Mouse (Mus musculus): ENCODE measurements at regions not wholly inside any gene's neighbourhood (a gene's known extent, or its start where the extent isn't known, plus 50 kb on each side); places are given as distances from the start of the nearest gene placed in this dataset.

- no peak for TF ChIP-seq POLR2A (IDR thresholded peaks at IDR 0.05; ENCODE audit: insufficient read depth, low read length)
- no peak for TF ChIP-seq CTCF (IDR thresholded peaks at IDR 0.05; ENCODE audit: low read depth, low read length)
- TF ChIP-seq EP300 (IDR thresholded peaks at IDR 0.05; ENCODE audit: insufficient read depth, low read depth, low read length), result no peak
Observed at GRCm38 (mm10) chr17:14588086-14588817, 105.8 kb downstream of the Thbs2 start.

GRCm38 (mm10) chr17:14579671-14580070 lies 114.4 kb downstream of the Thbs2 start:
- Histone ChIP-seq H3K4me1 (ENCODE audit: control insufficient read depth, insufficient read depth, low read length) (no peaks in the 10 kb centered on the region), H3K4me3 (ENCODE audit: low read depth, low read length) (no peak overlapping the region), H3K27me3 (ENCODE audit: control insufficient read depth, insufficient read depth, low read length, poor library complexity, severe bottlenecking) (no peaks in the 10 kb centered on the region), H3K9ac (ENCODE audit: low read depth, poor library complexity, severe bottlenecking) (no peak overlapping the region), H3K9me3 (replicated peaks; ENCODE audit: control insufficient read depth, insufficient read depth, low read length, poor library complexity, severe bottlenecking) (no peaks in the 10 kb centered on the region), H3K27ac (ENCODE audit: insufficient read depth, low read length) (no peak overlapping the region), H3K36me3 (ENCODE audit: control insufficient read depth, insufficient read depth, low read length, poor library complexity, severe bottlenecking) (no peaks in the 10 kb centered on the region)
- TF ChIP-seq EP300 (IDR thresholded peaks at IDR 0.05; ENCODE audit: insufficient read depth, low read depth, low read length), result no peak
- TF ChIP-seq POLR2A (IDR thresholded peaks at IDR 0.05; ENCODE audit: insufficient read depth, low read length), result no peak
- TF ChIP-seq CTCF (IDR thresholded peaks at IDR 0.05; ENCODE audit: low read depth, low read length), result no peak

More at GRCm38 (mm10) chr17:14588086-14588817, 105.8 kb downstream of the Thbs2 start:
- Histone ChIP-seq H3K9me3 (replicated peaks; ENCODE audit: control insufficient read depth, insufficient read depth, low read length, poor library complexity, severe bottlenecking) (no peaks in the 10 kb centered on the region), H3K4me1 (ENCODE audit: control insufficient read depth, insufficient read depth, low read length) (no peaks in the 10 kb centered on the region), H3K4me3 (ENCODE audit: low read depth, low read length) (no peak overlapping the region), H3K27me3 (ENCODE audit: control insufficient read depth, insufficient read depth, low read length, poor library complexity, severe bottlenecking) (no peaks in the 10 kb centered on the region), H3K27ac (ENCODE audit: insufficient read depth, low read length) (no peak overlapping the region), H3K9ac (ENCODE audit: low read depth, poor library complexity, severe bottlenecking) (no peak overlapping the region), H3K36me3 (ENCODE audit: control insufficient read depth, insufficient read depth, low read length, poor library complexity, severe bottlenecking) (no peaks in the 10 kb centered on the region)

- no peak overlapping the region for H3K9ac ChIP-seq (ENCODE audit: low read depth, poor library complexity, severe bottlenecking)
Observed at GRCm38 (mm10) chr17:14578721-14579120, 115.3 kb downstream of the Thbs2 start.

GRCm38 (mm10) chr17:14578194-14578593 lies 115.8 kb downstream of the Thbs2 start:
- no peaks in the 10 kb centered on the region for H3K27me3 ChIP-seq (ENCODE audit: control insufficient read depth, insufficient read depth, low read length, poor library complexity, severe bottlenecking)
- no peak overlapping the region for H3K27ac ChIP-seq (ENCODE audit: insufficient read depth, low read length)
- no peaks in the 10 kb centered on the region for H3K36me3 ChIP-seq (ENCODE audit: control insufficient read depth, insufficient read depth, low read length, poor library complexity, severe bottlenecking)
- no peaks in the 10 kb centered on the region for H3K4me1 ChIP-seq (ENCODE audit: control insufficient read depth, insufficient read depth, low read length)
- no peak overlapping the region for H3K9ac ChIP-seq (ENCODE audit: low read depth, poor library complexity, severe bottlenecking)
- no peak overlapping the region for H3K4me3 ChIP-seq (ENCODE audit: low read depth, low read length)
- TF ChIP-seq CTCF (IDR thresholded peaks at IDR 0.05; ENCODE audit: low read depth, low read length), result no peak
- TF ChIP-seq EP300 (IDR thresholded peaks at IDR 0.05; ENCODE audit: insufficient read depth, low read depth, low read length), result no peak
- no peak for TF ChIP-seq POLR2A (IDR thresholded peaks at IDR 0.05; ENCODE audit: insufficient read depth, low read length)
- no peaks in the 10 kb centered on the region for H3K9me3 ChIP-seq (replicated peaks; ENCODE audit: control insufficient read depth, insufficient read depth, low read length, poor library complexity, severe bottlenecking)

More at GRCm38 (mm10) chr17:14578721-14579120, 115.3 kb downstream of the Thbs2 start:
- TF ChIP-seq POLR2A (IDR thresholded peaks at IDR 0.05; ENCODE audit: insufficient read depth, low read length), result no peak
- TF ChIP-seq CTCF (IDR thresholded peaks at IDR 0.05; ENCODE audit: low read depth, low read length), result no peak
- no peak for TF ChIP-seq EP300 (IDR thresholded peaks at IDR 0.05; ENCODE audit: insufficient read depth, low read depth, low read length)
- H3K27me3 ChIP-seq (ENCODE audit: control insufficient read depth, insufficient read depth, low read length, poor library complexity, severe bottlenecking), result no peaks in the 10 kb centered on the region
- no peak overlapping the region for H3K4me3 ChIP-seq (ENCODE audit: low read depth, low read length)
- H3K27ac ChIP-seq (ENCODE audit: insufficient read depth, low read length), result no peak overlapping the region
- H3K4me1 ChIP-seq (ENCODE audit: control insufficient read depth, insufficient read depth, low read length), result no peaks in the 10 kb centered on the region
- H3K9me3 ChIP-seq (replicated peaks; ENCODE audit: control insufficient read depth, insufficient read depth, low read length, poor library complexity, severe bottlenecking), result no peaks in the 10 kb centered on the region
- no peaks in the 10 kb centered on the region for H3K36me3 ChIP-seq (ENCODE audit: control insufficient read depth, insufficient read depth, low read length, poor library complexity, severe bottlenecking)

GRCm38 (mm10) chr17:14576159-14576558 lies 117.9 kb downstream of the Thbs2 start:
- no peaks in the 10 kb centered on the region for H3K4me1 ChIP-seq (ENCODE audit: control insufficient read depth, insufficient read depth, low read length)
- TF ChIP-seq EP300 (IDR thresholded peaks at IDR 0.05; ENCODE audit: insufficient read depth, low read depth, low read length), result no peak
- no peak for TF ChIP-seq CTCF (IDR thresholded peaks at IDR 0.05; ENCODE audit: low read depth, low read length)
- no peak for TF ChIP-seq POLR2A (IDR thresholded peaks at IDR 0.05; ENCODE audit: insufficient read depth, low read length)
- no peak overlapping the region for H3K4me3 ChIP-seq (ENCODE audit: low read depth, low read length)
- no peaks in the 10 kb centered on the region for H3K9me3 ChIP-seq (replicated peaks; ENCODE audit: control insufficient read depth, insufficient read depth, low read length, poor library complexity, severe bottlenecking)
- no peaks in the 10 kb centered on the region for H3K36me3 ChIP-seq (ENCODE audit: control insufficient read depth, insufficient read depth, low read length, poor library complexity, severe bottlenecking)
- H3K27me3 ChIP-seq (ENCODE audit: control insufficient read depth, insufficient read depth, low read length, poor library complexity, severe bottlenecking), result no peaks in the 10 kb centered on the region
- no peak overlapping the region for H3K9ac ChIP-seq (ENCODE audit: low read depth, poor library complexity, severe bottlenecking)
- no peak overlapping the region for H3K27ac ChIP-seq (ENCODE audit: insufficient read depth, low read length)

GRCm38 (mm10) chr17:14571143-14571542 lies 122.9 kb downstream of the Thbs2 start:
- H3K4me3 ChIP-seq (ENCODE audit: low read depth, low read length), result no peak overlapping the region

More at GRCm38 (mm10) chr17:14571143-14571542, 122.9 kb downstream of the Thbs2 start:
- no peak for TF ChIP-seq CTCF (IDR thresholded peaks at IDR 0.05; ENCODE audit: low read depth, low read length)
- no peak for TF ChIP-seq POLR2A (IDR thresholded peaks at IDR 0.05; ENCODE audit: insufficient read depth, low read length)
- TF ChIP-seq EP300 (IDR thresholded peaks at IDR 0.05; ENCODE audit: insufficient read depth, low read depth, low read length), result no peak
- Histone ChIP-seq H3K27ac (ENCODE audit: insufficient read depth, low read length) (no peak overlapping the region), H3K36me3 (ENCODE audit: control insufficient read depth, insufficient read depth, low read length, poor library complexity, severe bottlenecking) (no peaks in the 10 kb centered on the region), H3K4me1 (ENCODE audit: control insufficient read depth, insufficient read depth, low read length) (no peaks in the 10 kb centered on the region), H3K27me3 (ENCODE audit: control insufficient read depth, insufficient read depth, low read length, poor library complexity, severe bottlenecking) (no peaks in the 10 kb centered on the region), H3K9me3 (replicated peaks; ENCODE audit: control insufficient read depth, insufficient read depth, low read length, poor library complexity, severe bottlenecking) (no peaks in the 10 kb centered on the region), H3K9ac (ENCODE audit: low read depth, poor library complexity, severe bottlenecking) (no peak overlapping the region)

Measured in ES-Bruce4 (cell line).